Mouse (Mus musculus): ENCODE results near the gene Lgr5. TPM values are rescaled to one million over a fixed set of nuclear protein-coding genes. Genes with fewer than 3 reads are reported as not detected.

The Lgr5 gene
- polyA plus RNA-seq, 1 experiment from 2014 or later: not detected

GRCm38 (mm10) chr10:115550253-115550652, 37.3 kb downstream of the Lgr5 start:
- CTCF ChIA-PET: no interaction called here
- no peaks in the 10 kb centered on the region for H3K27me3 ChIP-seq
- no peak for TF ChIP-seq CTCF (IDR thresholded peaks at IDR 0.05)
- DNase-seq (ENCODE audit: low read depth, low spot score): no peak
- POLR2A ChIA-PET: interaction anchor here (0.6 kb wide), 1 partner anchor 407 kb away, joined by 3 read pairs; no protein-coding TSS in a partner anchor
- in situ Hi-C loops (cut with MboI; ENCODE audit: low pct_unique_long_range_greater_than_20kb): no loop called here
- no peak for ATAC-seq

- DNase-seq (ENCODE audit: low read depth, low spot score) (no peak), ATAC-seq (no peak)
- POLR2A ChIA-PET: no interaction called here
- in situ Hi-C loops (cut with MboI; ENCODE audit: low pct_unique_long_range_greater_than_20kb): no loop called here
- no peak for TF ChIP-seq CTCF (IDR thresholded peaks at IDR 0.05)
- no peaks in the 10 kb centered on the region for H3K27me3 ChIP-seq
- CTCF ChIA-PET: interaction anchor here (2.3 kb wide), 1 partner anchor 21 kb away, joined by 6 read pairs; no protein-coding TSS in a partner anchor
These were observed 44.7 kb downstream of the Lgr5 start for GRCm38 (mm10) chr10:115542917-115543316.

- TF ChIP-seq CTCF (IDR thresholded peaks at IDR 0.05): no peak
- DNase-seq (ENCODE audit: low read depth, low spot score) (no peak), ATAC-seq (no peak)
- ChIA-PET CTCF (no interaction called here), POLR2A (no interaction called here)
- no peaks in the 10 kb centered on the region for H3K27me3 ChIP-seq
- in situ Hi-C loops (cut with MboI; ENCODE audit: low pct_unique_long_range_greater_than_20kb): no loop called here
These were observed 56.8 kb downstream of the Lgr5 start for GRCm38 (mm10) chr10:115530746-115531145.

GRCm38 (mm10) chr10:115529768-115530167, 57.8 kb downstream of the Lgr5 start:
- ChIA-PET CTCF (no interaction called here), POLR2A (no interaction called here)
- no peak for TF ChIP-seq CTCF (IDR thresholded peaks at IDR 0.05)
- no peaks in the 10 kb centered on the region for H3K27me3 ChIP-seq
- DNase-seq (ENCODE audit: low read depth, low spot score): no peak
- ATAC-seq: no peak
- in situ Hi-C loops (cut with MboI; ENCODE audit: low pct_unique_long_range_greater_than_20kb): no loop called here

- TF ChIP-seq CTCF (IDR thresholded peaks at IDR 0.05): no peak
- ATAC-seq (no peak), DNase-seq (ENCODE audit: low read depth, low spot score) (no peak)
- ChIA-PET POLR2A (no interaction called here), CTCF (no interaction called here)
- no peaks in the 10 kb centered on the region for H3K27me3 ChIP-seq
- in situ Hi-C loops (cut with MboI; ENCODE audit: low pct_unique_long_range_greater_than_20kb): no loop called here
These were observed 58.7 kb downstream of the Lgr5 start for GRCm38 (mm10) chr10:115528892-115529291.

- ChIA-PET POLR2A (no interaction called here), CTCF (interaction anchor here (0.6 to 1.4 kb wide), 2 partner anchors 22 to 77 kb away, joined by 3 to 6 read pairs; no protein-coding TSS in a partner anchor)
- ATAC-seq (no peak), DNase-seq (ENCODE audit: low read depth, low spot score) (no peak)
- H3K27me3 ChIP-seq: no peaks in the 10 kb centered on the region
- no peak for TF ChIP-seq CTCF (IDR thresholded peaks at IDR 0.05)
- in situ Hi-C loops (cut with MboI; ENCODE audit: low pct_unique_long_range_greater_than_20kb): no loop called here
These were observed 66.5 kb downstream of the Lgr5 start for GRCm38 (mm10) chr10:115521081-115521451.

GRCm38 (mm10) chr10:115520200-115521080, 67.1 kb downstream of the Lgr5 start:
- no peaks in the 10 kb centered on the region for H3K27me3 ChIP-seq
- CTCF ChIA-PET: interaction anchor here (0.6 to 1.4 kb wide), 2 partner anchors 22 to 78 kb away, joined by 3 to 6 read pairs; no protein-coding TSS in a partner anchor
- POLR2A ChIA-PET: no interaction called here
- no peak for TF ChIP-seq CTCF (IDR thresholded peaks at IDR 0.05)
- in situ Hi-C loops (cut with MboI; ENCODE audit: low pct_unique_long_range_greater_than_20kb): no loop called here
- DNase-seq (ENCODE audit: low read depth, low spot score) (no peak), ATAC-seq (no peak)

- in situ Hi-C loops (cut with MboI; ENCODE audit: low pct_unique_long_range_greater_than_20kb): no loop called here
- ChIA-PET CTCF (no interaction called here), POLR2A (no interaction called here)
- DNase-seq (ENCODE audit: low read depth, low spot score) (no peak), ATAC-seq (no peak)
- TF ChIP-seq CTCF (IDR thresholded peaks at IDR 0.05): no peak
- H3K27me3 ChIP-seq: no peaks in the 10 kb centered on the region
These were observed 68.7 kb downstream of the Lgr5 start for GRCm38 (mm10) chr10:115518845-115519244.

- TF ChIP-seq CTCF (IDR thresholded peaks at IDR 0.05): no peak
- POLR2A ChIA-PET: no interaction called here
- ATAC-seq (no peak), DNase-seq (ENCODE audit: low read depth, low spot score) (no peak)
- H3K27me3 ChIP-seq: no peaks in the 10 kb centered on the region
- in situ Hi-C loops (cut with MboI; ENCODE audit: low pct_unique_long_range_greater_than_20kb): no loop called here
- CTCF ChIA-PET: no interaction called here
These were observed 72.1 kb downstream of the Lgr5 start for GRCm38 (mm10) chr10:115515503-115515902.

- ChIA-PET CTCF (no interaction called here), POLR2A (no interaction called here)
- no peak for TF ChIP-seq CTCF (IDR thresholded peaks at IDR 0.05)
- in situ Hi-C loops (cut with MboI; ENCODE audit: low pct_unique_long_range_greater_than_20kb): no loop called here
- peaks cover 6% of the 10 kb centered on the region for H3K27me3 ChIP-seq
- DNase-seq (ENCODE audit: low read depth, low spot score) (no peak), ATAC-seq (no peak)
These were observed 76.6 kb downstream of the Lgr5 start for GRCm38 (mm10) chr10:115510959-115511358.

- in situ Hi-C loops (cut with MboI; ENCODE audit: low pct_unique_long_range_greater_than_20kb): no loop called here
- TF ChIP-seq CTCF (IDR thresholded peaks at IDR 0.05): no peak
- no peak for DNase-seq (ENCODE audit: low read depth, low spot score)
These were observed 81.8 kb downstream of the Lgr5 start for GRCm38 (mm10) chr10:115505631-115506239.

More at GRCm38 (mm10) chr10:115505631-115506239, 81.8 kb downstream of the Lgr5 start:
- peaks cover 22% of the 10 kb centered on the region for H3K27me3 ChIP-seq
- ChIA-PET CTCF (no interaction called here), POLR2A (interaction anchor here (0.9 kb wide), 1 partner anchor 9 kb away, joined by 3 read pairs; no protein-coding TSS in a partner anchor)
- no peak for ATAC-seq

Measured in Patski (cell line).